ENCODE assay signal across 8 mouse cellular contexts in the genomic region with DNA sequence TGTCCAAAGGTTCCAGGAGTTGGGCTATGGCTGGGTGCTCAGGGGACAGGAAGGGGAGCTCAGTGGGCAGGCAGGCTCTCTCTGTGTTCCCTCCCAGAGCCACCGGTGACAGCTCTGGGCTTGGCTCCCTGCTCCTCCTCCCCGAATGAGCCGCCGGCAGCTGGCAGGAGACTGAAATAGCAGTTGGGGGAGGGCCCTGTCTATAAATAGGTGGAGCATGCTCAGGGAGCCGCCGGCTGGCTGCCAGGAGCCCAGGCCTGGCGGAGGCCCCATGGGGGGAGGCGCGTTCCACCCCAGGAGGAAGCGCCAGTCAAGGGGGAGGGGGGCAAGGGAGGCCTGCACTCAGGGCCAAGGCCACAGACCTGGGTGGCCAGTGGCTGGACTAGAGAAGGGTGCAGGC. TPM values are rescaled to one million over a fixed set of nuclear protein-coding genes. Genes with fewer than 3 reads are reported as not detected.
A peak's percentile ranks its signal among the peaks of the same experiment; 100 is the strongest.
DNase-seq lines count a peak whose midpoint lies in the region; ATAC-seq lines count a peak whose summit lies in the region.

No protein-coding gene starts in this region.

- DNase-seq in NIH3T3 (ENCODE audit: low read depth), result peak; percentile 97
- peak; percentile 90 to 93 for DNase-seq in cerebellum, postnatal 14 days
- peak; percentile 91 for DNase-seq in frontal cortex, postnatal 14 days (ENCODE audit: low spot score in 2 of 2)
- peak; percentile 83 to 86 for DNase-seq in layer of hippocampus, postnatal 25 days (ENCODE audit: extremely low spot score in 1 of 2, low spot score in 1 of 2)
- peak; percentile 97 for DNase-seq in lung, postnatal 14 days
- peak; percentile 94 for DNase-seq in ovary, postnatal 36 days (ENCODE audit: low spot score)
- peak; percentile 92 for DNase-seq in thymus, postnatal 14 days

- no peaks in the 10 kb centered on the region for H3K27me3 ChIP-seq in hindbrain, embryonic 13.5 days

- peak overlapping the region; percentile 27 for H3K4me3 ChIP-seq in hindbrain, embryonic 13.5 days

- WGBS in hindbrain, embryonic 13.5 days, result 1% methylated on average over 10 of the region's 10 CpGs

- peak overlapping the region; percentile 67 for H3K9ac ChIP-seq in hindbrain, embryonic 13.5 days

- peak; percentile 75 for ATAC-seq in hindbrain, embryonic 13.5 days (ENCODE audit: low FRiP score)

- H3K9me3 ChIP-seq in hindbrain, embryonic 13.5 days, result no peaks in the 10 kb centered on the region

- H3K27ac ChIP-seq in hindbrain, embryonic 13.5 days, result peak overlapping the region; percentile 89

- H3K36me3 ChIP-seq in hindbrain, embryonic 13.5 days, result peaks cover 50% of the 10 kb centered on the region

- H3K4me2 ChIP-seq in hindbrain, embryonic 13.5 days, result peak overlapping the region; percentile 53

- H3K4me1 ChIP-seq in hindbrain, embryonic 13.5 days (replicated peaks), result peaks cover 90% of the 10 kb centered on the region

RNA-seq across cellular contexts. Expression of gene Hdac5, which starts 11.2 kb away (rescaled TPM):
- 82.0 and 85.4 TPM in 2 replicates for polyA plus RNA-seq in hindbrain, embryonic 13.5 days (2015; fragmentation: Nextera tagmentation; extraction: Ambion mirVana)
- total RNA-seq in layer of hippocampus, postnatal 25 days (2021), result 100 to 1,000 TPM; 218 to 242 TPM

RNA-seq across cellular contexts. Expression of gene G6pc3, which starts 29.4 kb away (rescaled TPM):
- 30.0 and 37.2 TPM in 2 replicates for polyA plus RNA-seq in hindbrain, embryonic 13.5 days (2015; fragmentation: Nextera tagmentation; extraction: Ambion mirVana)
- total RNA-seq in layer of hippocampus, postnatal 25 days (2021), result 10 to 100 TPM; 53.5 to 58.2 TPM

RNA-seq across cellular contexts. Expression of gene BC030867, which starts 29.9 kb away (rescaled TPM):
- polyA plus RNA-seq in hindbrain, embryonic 13.5 days (2015; fragmentation: Nextera tagmentation; extraction: Ambion mirVana), result 3.8 TPM in 2 replicates
- total RNA-seq in layer of hippocampus, postnatal 25 days (2021), result 1 to 10 TPM; 1.3 to 1.5 TPM

RNA-seq across cellular contexts. Expression of gene Lsm12, which starts 33.7 kb away (rescaled TPM):
- 144 and 148 TPM in 2 replicates for polyA plus RNA-seq in hindbrain, embryonic 13.5 days (2015; fragmentation: Nextera tagmentation; extraction: Ambion mirVana)
- 10 to 100 TPM; 62.0 to 62.7 TPM for total RNA-seq in layer of hippocampus, postnatal 25 days (2021)

RNA-seq across cellular contexts. Expression of gene Asb16, which starts 49.8 kb away (rescaled TPM):
- polyA plus RNA-seq in hindbrain, embryonic 13.5 days (2015; fragmentation: Nextera tagmentation; extraction: Ambion mirVana), result not detected in 2 replicates
- 1 to 10 TPM in 1 of 2 experiments, under 1 TPM in 1; 0.70 to 1.1 TPM for total RNA-seq in layer of hippocampus, postnatal 25 days (2021)

Comparison
In these comparisons a context has a peak if more than half of its experiments do, and no peak if none do; other contexts are left out.
1. Peak in every context shown above with its lines: DNase-seq, ATAC-seq, H3K4me3 ChIP-seq and H3K27ac ChIP-seq.